Mouse (Mus musculus) hindbrain, postnatal 0 days (tissue): ENCODE data around the gene D2hgdh. TPM values are rescaled to one million over a fixed set of nuclear protein-coding genes. Genes with fewer than 3 reads are reported as not detected.

Source experiments
- ATAC-seq: fragments of 200-750 bp; cut with Nextera tagmentation; 2 replicates; pipeline ENCODE4 v1.8.0; 2017; ENCODE audit warnings: mild to moderate bottlenecking, moderate TSS enrichment, moderate library complexity
- DNase-seq: peaks from one replicate; pipeline ENCODE4 v3.0.0-alpha.2; 2015; ENCODE audit warnings: low spot score
- H3K27ac ChIP-seq: fragments of 300-500 bp; sonication (generic); 2 replicates; pipeline ENCODE4 v1.5.1; 2014; ENCODE audit warnings: mild to moderate bottlenecking
- H3K27me3 ChIP-seq: fragments of 300-500 bp; sonication (generic); 2 replicates; pipeline ENCODE4 v1.6.1; 2014; ENCODE audit warnings: low read length, mixed read lengths; ENCODE audit not compliant: insufficient read depth
- H3K36me3 ChIP-seq: fragments of 300-500 bp; sonication (generic); 2 replicates; pipeline ENCODE4 v1.6.1; 2014; ENCODE audit warnings: low read length, mixed read lengths; ENCODE audit not compliant: insufficient read depth
- H3K4me1 ChIP-seq: fragments of 300-500 bp; sonication (generic); 2 replicates; pipeline ENCODE4 v1.6.1; 2014; ENCODE audit warnings: antibody characterized with exemption, low read length, mixed read lengths; ENCODE audit not compliant: insufficient read depth
- H3K4me2 ChIP-seq: fragments of 300-500 bp; sonication (generic); 2 replicates; pipeline ENCODE4 v1.6.1; 2014; ENCODE audit warnings: low read depth, mild to moderate bottlenecking, low read length, moderate library complexity, mixed read lengths
- H3K4me3 ChIP-seq: fragments of 300-500 bp; sonication (generic); 2 replicates; pipeline ENCODE4 v1.5.1; 2014; ENCODE audit warnings: low read length
- H3K9ac ChIP-seq: fragments of 300-500 bp; sonication (generic); replicated peaks from 2 replicates; pipeline ENCODE4 v1.6.1; 2014; ENCODE audit warnings: mild to moderate bottlenecking, low read length, moderate library complexity, mixed read lengths
- H3K9me3 ChIP-seq: fragments of 300-500 bp; sonication (generic); 2 replicates; pipeline ENCODE4 v1.6.1; 2016; ENCODE audit warnings: low read length, mixed read lengths
- CTCF ChIP-seq: IDR thresholded peaks from 2 replicates; pipeline ENCODE4 v1.5.1; 2016; ENCODE audit warnings: antibody characterized with exemption, control low read depth, low read depth
- WGBS: fragments of 180-500 bp; shearing (Covaris S2); extraction: QIAGEN DNeasy Blood & Tissue Kit; methylation state at CpG from one replicate; pipeline ENCODE4 v1.1.7; 2014; 5-methylcytosine and 5-hydroxymethylcytosine counted together
- polyA plus RNA-seq: library from polyadenylated mRNA; unstranded; fragments of >200 nt; fragmentation: Nextera tagmentation; extraction: Ambion mirVana; gene quantifications from 2 replicates; pipeline ENCODE4 v1.2.1, GENCODE M21; 2015
- total RNA-seq: library from RNA; depleted of rRNA; stranded (reverse); fragments of >200 nt; gene quantifications from 2 replicates; pipeline ENCODE4 v1.2.3, GENCODE M21; 2014

The D2hgdh gene
- total and polyA plus RNA-seq, 2 experiments from 2014 or later, result 12.0 to 23.6 TPM

DNA sequence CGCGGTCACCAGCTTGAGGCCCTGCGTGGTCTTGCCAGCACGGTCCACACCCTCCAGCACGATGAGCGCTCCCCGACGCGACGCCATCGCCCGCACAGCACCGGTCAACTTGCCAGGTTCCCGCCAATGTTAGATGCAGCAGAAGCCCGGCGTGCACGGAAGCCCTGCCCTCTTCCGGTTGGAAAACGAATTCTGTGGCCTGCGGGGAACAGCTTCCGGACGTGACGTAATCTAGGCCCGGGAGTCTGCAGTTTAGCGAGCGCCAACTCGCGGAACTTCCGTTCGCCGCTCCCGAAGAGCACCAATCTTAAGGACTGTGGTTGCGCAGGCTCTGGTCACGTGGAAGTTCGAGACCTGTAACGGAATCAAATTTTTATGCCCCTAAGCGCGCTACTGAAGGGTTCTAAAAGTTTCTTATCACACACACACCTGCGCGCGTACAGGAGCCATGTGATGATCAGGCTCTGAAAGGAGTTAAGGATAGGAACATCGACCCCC, 22.9 kb upstream of the D2hgdh start, which contains the start of gene Dtymk:
TSS of gene Dtymk (minus strand) at position 194 of the 498 bp plus-strand sequence.
- no peaks in the 10 kb centered on the region for H3K9me3 ChIP-seq
- peak; percentile 72 for ATAC-seq
- peak within 1 kb of the TSS; percentile 88 for H3K4me2 ChIP-seq
- TF ChIP-seq CTCF, result peak; percentile 75
- WGBS, result under 1% methylated on average over 42 of the region's 42 CpGs
- DNase-seq, result peak; percentile 98
- peak within 1 kb of the TSS; percentile 59 for H3K4me3 ChIP-seq
- peaks cover 13% of the 10 kb centered on the region; the same call in 1 of the 2 replicates for H3K4me1 ChIP-seq
- H3K36me3 ChIP-seq, result peaks cover 8% of the 10 kb centered on the region; the same call in 1 of the 2 replicates
- peak within 1 kb of the TSS; percentile 54 for H3K9ac ChIP-seq
- peak within 1 kb of the TSS; percentile 65 for H3K27ac ChIP-seq
- H3K27me3 ChIP-seq, result no peaks in the 10 kb centered on the region

DNA sequence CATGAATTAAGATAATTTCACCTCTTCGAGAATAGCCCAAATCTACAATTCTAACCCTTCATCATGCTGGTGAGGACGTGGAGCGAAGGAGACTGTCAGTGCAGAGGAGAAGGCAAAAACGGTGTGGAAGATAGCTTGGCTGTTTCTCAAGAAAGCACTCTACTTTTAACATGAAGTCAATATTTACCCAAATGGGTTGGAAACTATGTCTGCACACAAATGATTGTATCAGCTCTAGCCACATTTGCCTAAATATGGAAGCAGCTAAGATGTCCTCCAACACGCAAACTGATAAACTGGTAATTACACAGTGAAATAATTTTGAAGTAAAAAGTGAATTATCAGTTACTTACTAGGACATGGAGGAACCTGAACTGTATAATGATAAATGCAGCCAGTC, 21.9 kb upstream of the D2hgdh start:
- Histone ChIP-seq H3K4me3 (peak overlapping the region; percentile 81; the same call in 1 of the 2 replicates), H3K4me2 (peak overlapping the region; percentile 88), H3K4me1 (peaks cover 13% of the 10 kb centered on the region; the same call in 1 of the 2 replicates), H3K36me3 (peaks cover 12% of the 10 kb centered on the region), H3K27ac (no peak overlapping the region), H3K27me3 (no peaks in the 10 kb centered on the region), H3K9ac (no peak overlapping the region), H3K9me3 (no peaks in the 10 kb centered on the region)
- no peak for DNase-seq
- WGBS, result 86% methylated on average over 5 of the region's 5 CpGs
- no peak for TF ChIP-seq CTCF
- no peak for ATAC-seq

DNA sequence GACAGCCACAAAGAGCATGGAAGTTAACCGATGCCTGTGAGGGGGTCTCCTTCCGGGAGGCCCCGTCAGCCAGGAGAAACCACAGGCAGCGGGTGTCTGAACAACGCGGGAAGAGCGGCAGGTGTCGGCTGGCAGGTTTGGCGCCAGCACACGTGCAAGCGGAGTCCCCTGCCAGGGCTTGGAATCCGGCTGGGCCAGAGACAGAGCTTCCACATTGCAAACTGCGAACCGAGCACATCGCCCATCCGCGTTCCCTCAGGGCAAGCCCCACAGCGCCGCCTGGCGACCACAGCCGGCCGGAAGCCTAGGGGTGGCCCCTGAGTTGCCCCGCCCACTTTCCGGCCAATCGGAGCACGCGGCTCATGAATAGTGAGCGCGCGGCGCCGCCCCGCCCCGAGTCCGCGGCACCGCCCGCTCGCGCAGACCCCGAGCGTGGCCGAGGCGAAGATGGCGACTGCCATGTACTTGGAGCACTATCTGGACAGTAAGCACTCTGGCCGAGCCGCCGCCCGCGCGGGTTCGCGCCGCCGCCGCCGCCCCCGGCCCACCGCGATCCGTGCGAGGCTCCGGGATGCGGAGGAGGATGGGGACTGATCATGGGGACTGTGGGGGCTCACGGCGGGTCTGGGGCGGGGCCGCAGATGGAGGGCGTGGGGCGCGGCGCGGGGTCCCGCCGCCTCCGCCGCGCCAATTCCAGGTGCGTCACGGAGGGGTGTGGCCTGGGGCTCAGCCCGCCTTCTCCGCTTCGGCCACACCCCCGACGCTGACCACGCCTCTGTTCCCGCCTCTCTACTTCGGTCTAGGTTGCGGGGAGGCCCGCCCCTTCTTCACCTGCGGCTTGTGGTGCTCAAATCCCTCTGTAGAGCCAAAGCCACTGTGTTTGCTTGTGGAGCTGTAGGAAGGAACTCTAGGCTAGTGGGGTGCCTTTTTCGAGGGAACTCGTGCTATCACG, 20.9 kb upstream of the D2hgdh start, which contains the start of gene Ing5:
TSS of gene Ing5 (plus strand) at position 410 of the 952 bp plus-strand sequence.
- Histone ChIP-seq H3K27me3 (no peaks in the 10 kb centered on the region), H3K27ac (peak within 1 kb of the TSS; percentile 98), H3K9me3 (no peaks in the 10 kb centered on the region), H3K4me1 (peaks cover 13% of the 10 kb centered on the region; the same call in 1 of the 2 replicates), H3K4me2 (peak within 1 kb of the TSS; percentile 88), H3K36me3 (peaks cover 20% of the 10 kb centered on the region), H3K9ac (peak within 1 kb of the TSS; percentile 85), H3K4me3 (peak within 1 kb of the TSS; percentile 81)
- DNase-seq (peak; percentile 99), ATAC-seq (peak; percentile 95)
- peak; percentile 91 for TF ChIP-seq CTCF
- WGBS, result under 1% methylated on average over 93 of the region's 94 CpGs

DNA sequence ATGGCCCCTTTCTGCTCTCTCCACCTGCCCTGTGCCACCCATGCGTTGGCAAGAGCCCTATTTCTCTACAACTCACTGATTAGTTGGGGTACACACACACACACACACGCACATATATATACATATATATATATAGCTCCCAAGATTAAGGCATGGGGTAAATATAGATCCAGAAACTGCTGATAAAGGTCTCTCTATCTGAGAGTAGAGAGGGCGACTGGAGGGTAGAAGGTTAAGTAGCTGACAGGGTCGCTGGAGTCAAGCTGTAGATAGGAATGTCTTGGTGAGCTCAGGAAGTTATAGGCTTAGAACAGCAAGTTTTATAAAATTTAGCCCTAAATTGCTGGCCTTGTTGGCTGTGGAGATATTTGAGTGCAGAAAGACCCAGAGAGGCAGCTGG, 19.9 kb upstream of the D2hgdh start:
- Histone ChIP-seq H3K27ac (peak overlapping the region; percentile 98; the same call in 1 of the 2 replicates), H3K4me3 (peak overlapping the region; percentile 81), H3K4me2 (peak overlapping the region; percentile 88), H3K4me1 (peaks cover 13% of the 10 kb centered on the region; the same call in 1 of the 2 replicates), H3K36me3 (peaks cover 21% of the 10 kb centered on the region), H3K9me3 (no peaks in the 10 kb centered on the region), H3K9ac (peak overlapping the region; percentile 85), H3K27me3 (no peaks in the 10 kb centered on the region)
- WGBS, result 85% methylated on average over 4 of the region's 4 CpGs
- ATAC-seq (no peak), DNase-seq (no peak)
- no peak for TF ChIP-seq CTCF

DNA sequence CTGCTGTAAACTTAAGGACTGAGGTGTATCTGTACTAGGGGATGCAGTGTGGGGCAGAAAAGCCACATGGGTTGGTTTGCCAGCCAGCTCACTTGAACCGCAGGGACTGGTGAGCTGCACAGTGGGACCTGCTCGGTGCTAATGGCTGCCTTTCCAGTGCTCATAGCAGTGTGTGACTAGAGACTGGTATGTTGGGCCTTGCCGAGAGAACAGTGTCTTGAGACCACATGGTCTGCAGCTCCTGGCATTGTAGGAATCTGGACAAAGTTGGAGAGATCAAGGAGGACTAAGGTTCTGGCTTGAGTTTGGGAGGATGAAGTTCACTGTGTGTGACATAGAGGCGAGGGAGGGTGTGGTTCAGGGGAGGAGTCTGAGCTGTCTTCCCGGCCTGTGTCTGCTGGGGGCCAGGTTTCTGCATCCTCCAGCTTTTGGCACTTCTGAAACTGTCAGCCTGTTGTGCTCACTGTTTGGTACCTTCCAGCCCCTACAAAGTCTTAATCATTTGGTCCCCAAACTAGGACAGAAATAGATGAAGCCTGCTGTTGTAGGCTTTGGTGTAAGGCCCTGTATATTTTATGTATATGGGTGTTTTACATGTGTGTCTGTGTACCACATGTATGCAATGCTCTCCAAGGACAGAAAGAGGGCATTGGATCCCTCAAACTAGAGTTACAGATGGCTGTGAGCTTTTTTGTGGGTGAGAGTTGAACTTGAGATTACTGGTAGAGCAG, 19.3 kb upstream of the D2hgdh start:
- ATAC-seq, result no peak
- H3K4me2 ChIP-seq, result 0 out of 2 replicates have a peak overlapping the region, but pooled peaks have one; percentile 88

DNA sequence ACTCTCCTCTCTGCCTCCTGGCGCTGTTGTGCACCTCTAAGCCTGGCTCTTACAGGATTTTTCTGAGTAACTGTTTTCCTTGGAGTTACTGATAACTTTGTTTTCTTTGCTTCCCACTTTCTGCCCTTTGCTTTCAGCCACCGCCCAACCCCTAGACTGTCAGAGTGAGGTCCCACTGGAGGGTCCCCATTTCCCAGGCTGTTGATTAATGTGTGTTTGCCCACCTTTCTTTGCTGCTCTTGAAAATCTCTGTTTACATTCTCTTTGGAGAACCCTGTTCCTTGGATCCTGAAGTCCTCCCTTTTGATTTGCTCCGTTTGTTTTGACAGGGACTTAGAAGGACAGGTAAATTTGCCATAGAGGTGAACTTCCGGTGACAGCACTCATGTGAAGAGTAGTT, 15.8 kb upstream of the D2hgdh start:
- H3K4me2 ChIP-seq, result no peak overlapping the region
- H3K27me3 ChIP-seq, result no peaks in the 10 kb centered on the region
- H3K27ac ChIP-seq, result no peak overlapping the region
- no peak for TF ChIP-seq CTCF
- H3K9me3 ChIP-seq, result no peaks in the 10 kb centered on the region
- no peak overlapping the region for H3K9ac ChIP-seq
- WGBS, result 93% methylated on average over 4 of the region's 4 CpGs
- H3K4me3 ChIP-seq, result no peak overlapping the region
- peaks cover 47% of the 10 kb centered on the region for H3K36me3 ChIP-seq
- peaks cover 8% of the 10 kb centered on the region; the same call in 1 of the 2 replicates for H3K4me1 ChIP-seq
- ATAC-seq (no peak), DNase-seq (no peak)

More for the DNA sequence above, 19.3 kb upstream of the D2hgdh start:
- no peaks in the 10 kb centered on the region for H3K9me3 ChIP-seq
- no peak overlapping the region for H3K27ac ChIP-seq
- no peak overlapping the region for H3K9ac ChIP-seq
- no peak overlapping the region for H3K4me3 ChIP-seq
- peaks cover 13% of the 10 kb centered on the region; the same call in 1 of the 2 replicates for H3K4me1 ChIP-seq
- no peak for DNase-seq
- 80% methylated on average over 5 of the region's 5 CpGs for WGBS
- H3K36me3 ChIP-seq, result peaks cover 25% of the 10 kb centered on the region
- TF ChIP-seq CTCF, result no peak
- H3K27me3 ChIP-seq, result no peaks in the 10 kb centered on the region
